Mouse (Mus musculus) monocyte, adult 2 months (primary cell): ENCODE data around the gene Pde11a.

Experiments
- DNase-seq, 2 experiments: peaks; one replicate each; pipeline ENCODE4 v3.0.0; 2022; ENCODE audit warnings: low spot score in 2 of 2, low read depth in 1 of 2

Pde11a gene

GRCm38 (mm10) chr2:76215219-76215618 is 123.4 kb downstream of the Pde11a start:
- no peak for DNase-seq

DNA sequence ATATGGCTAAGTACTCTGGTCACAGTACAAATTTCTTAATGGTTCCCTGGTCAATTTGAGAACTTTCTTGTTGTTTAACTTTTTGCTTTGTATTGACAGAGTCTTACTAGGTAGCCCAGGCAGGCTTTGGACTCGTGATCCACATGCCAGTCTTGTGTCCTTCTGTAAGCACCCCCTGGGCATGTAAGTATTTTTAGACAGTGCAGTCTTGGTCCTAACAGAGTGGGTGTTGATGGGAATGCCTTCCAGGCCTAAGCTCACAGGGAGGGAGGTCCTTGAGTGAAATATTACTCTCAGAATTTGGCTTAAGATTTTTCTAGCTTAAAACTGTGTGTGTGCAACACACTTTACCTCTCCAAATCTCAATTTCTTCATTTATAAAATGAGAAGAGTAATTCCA is 153.4 kb downstream of the Pde11a start:
- DNase-seq, result no peak

GRCm38 (mm10) chr2:76162822-76163221 is 175.8 kb downstream of the Pde11a start:
- no peak for DNase-seq

- no peak for DNase-seq
Measured at GRCm38 (mm10) chr2:76158973-76159372, 179.6 kb downstream of the Pde11a start.

- no peak for DNase-seq
Measured at GRCm38 (mm10) chr2:76141136-76141535, 197.4 kb downstream of the Pde11a start.

- DNase-seq, result no peak
Measured at GRCm38 (mm10) chr2:76132983-76133382, 205.6 kb downstream of the Pde11a start.

DNA sequence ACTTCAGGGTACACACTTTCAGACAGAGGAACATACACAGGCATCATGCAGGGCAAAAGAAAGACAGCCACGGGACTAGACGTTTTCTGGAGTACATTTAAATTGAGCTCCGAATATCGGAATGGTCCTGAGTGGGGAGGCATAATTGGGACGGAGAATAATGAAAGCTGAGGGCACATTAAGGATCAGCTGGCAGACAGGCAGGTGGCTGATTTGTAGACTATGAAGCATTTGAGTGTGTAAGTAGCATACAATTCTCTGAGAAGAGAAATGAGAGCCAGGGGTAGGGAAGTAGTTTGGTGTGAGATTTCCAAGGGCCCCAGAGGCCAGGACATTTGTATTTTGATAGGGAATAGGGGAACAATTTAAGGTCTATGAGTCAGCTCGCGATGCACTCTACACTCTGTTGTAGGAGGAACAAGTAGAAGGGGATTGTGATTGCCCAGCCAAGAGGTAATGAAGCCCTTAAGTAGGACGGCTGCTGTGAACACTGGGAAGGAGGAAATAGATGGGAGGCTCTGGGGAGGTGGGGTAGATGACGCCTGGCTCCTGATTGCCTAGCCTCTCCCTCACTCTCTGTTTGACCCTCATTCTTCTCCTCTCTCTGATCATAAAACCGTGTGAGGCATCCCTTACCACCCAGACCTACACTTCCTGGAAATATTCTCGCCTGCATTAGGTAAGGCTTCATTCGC is 208.5 kb downstream of the Pde11a start:
- DNase-seq, result no peak

DNA sequence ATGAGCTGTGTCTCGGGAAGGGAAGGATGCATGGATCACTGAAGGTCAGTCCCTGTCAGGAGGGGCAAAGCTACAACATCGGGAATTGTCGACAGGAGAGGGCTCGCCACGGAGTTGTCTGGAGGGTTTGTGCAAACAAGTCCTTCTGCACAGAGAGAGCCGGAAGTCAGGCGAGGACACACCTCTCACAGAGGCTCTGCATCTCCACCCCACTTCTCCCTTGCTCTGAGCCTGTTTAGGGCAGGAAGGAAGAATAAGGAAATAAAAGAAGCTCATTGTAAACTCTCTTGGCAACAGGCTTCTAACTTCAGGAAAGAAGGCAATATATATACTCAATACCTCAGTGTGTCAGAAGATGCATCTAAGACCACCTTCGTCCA is 209.5 kb downstream of the Pde11a start:
- no peak for DNase-seq

- no peak for DNase-seq
Measured at GRCm38 (mm10) chr2:76128105-76129057, 210.2 kb downstream of the Pde11a start.

DNA sequence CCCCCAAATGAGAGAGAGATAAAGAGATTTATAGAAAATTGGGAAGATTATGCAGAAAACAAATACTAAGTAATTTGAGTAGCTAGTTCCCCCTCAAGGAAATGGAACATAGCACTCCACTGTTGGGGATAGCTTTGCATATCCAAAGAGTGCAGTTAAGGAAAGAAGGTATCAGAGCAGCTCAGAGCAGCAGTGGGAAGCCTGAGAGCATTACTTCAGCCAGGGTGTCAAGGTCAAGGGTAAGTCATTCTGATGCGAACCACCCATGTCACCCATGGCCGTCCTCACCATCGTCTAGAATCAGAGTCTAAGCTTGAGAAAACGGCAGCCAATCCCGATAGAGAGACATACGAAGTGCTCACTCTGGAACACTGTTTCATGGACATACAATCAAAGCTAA is 211.9 kb downstream of the Pde11a start:
- DNase-seq, result no peak

- no peak for DNase-seq
Measured at GRCm38 (mm10) chr2:76124821-76125220, 213.8 kb downstream of the Pde11a start.

GRCm38 (mm10) chr2:76122167-76122566 is 216.4 kb downstream of the Pde11a start:
- no peak for DNase-seq

DNA sequence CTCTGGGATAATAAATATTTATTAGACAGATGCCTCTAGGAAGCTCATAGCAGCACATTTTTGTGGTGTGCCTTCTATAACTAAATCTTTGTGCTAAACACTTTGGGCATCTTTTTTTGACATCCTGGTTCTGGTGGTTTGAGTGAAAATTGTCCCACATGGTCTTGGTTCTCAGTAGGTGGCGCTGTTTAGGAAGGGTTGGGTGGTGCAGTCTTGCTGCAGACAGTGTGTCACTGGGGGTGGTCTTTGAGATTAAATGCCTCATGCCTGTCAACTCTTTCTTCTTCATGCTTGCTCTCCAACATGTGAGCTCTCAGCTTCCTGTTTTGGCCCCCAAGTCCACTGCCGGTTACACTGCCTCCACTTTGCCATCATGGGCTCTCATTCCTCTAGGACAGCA is 218.7 kb downstream of the Pde11a start:
- no peak for DNase-seq

DNA sequence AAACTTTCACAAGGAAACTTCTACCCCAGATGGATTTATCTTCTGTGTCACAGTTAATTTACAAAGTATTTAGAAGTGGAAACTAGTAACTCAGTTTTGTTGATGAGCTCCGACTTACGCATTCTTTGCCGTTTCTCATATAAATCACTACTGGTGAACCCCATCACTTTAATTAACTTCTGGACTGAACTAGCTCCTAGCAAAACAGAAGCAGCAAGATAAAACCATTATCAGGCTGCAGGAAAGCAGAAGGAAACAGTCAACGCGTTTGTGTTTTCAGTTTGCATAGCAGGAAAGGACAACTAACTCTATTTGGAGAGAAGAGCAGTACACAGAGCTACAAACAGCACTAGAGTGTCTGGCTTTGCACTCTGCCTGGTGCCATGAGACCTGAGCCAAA is 220.1 kb downstream of the Pde11a start:
- no peak for DNase-seq

GRCm38 (mm10) chr2:76117219-76117618 is 221.4 kb downstream of the Pde11a start:
- DNase-seq, result no peak

DNA sequence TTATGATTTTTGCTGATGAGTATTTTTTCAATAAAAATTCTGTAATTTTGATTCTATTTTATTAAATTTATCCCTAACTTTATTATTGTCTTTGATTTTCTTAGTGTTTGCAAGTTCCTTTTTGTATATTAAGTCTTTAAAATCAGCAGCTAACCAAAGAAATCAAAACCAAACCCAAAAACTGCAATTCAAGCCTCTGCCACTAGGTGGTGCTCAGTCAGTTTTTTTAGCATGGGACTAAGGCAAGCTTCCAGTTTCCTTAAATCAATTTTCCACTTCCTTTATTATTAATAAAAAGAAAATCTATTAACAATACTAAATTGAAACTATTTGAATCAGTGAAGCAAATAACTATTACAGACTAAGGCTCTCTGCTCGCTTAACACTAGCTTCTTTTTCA is 222.9 kb downstream of the Pde11a start:
- peak in 1 of 2 experiments; percentile 31 for DNase-seq

DNA sequence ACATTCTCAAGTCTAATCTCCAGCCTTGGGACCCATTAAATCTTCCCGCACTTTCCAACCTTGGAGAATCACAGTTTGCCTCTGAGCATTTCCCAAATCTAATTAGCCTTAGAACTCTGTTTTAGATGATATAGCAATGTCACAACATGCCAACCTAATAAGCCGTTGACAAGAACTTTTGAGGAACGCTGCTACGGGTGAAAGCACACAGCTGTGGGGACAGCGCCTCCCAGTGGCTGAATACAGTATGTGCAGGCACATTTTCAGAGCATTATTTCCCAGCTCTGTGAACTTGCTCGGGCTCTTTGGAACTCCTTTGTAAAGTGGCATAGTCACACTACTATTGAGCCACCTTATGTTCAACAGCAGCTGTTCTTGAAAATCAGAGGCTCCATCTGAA is 223.8 kb downstream of the Pde11a start:
- DNase-seq, result peak in 1 of 2 experiments; percentile 14

DNA sequence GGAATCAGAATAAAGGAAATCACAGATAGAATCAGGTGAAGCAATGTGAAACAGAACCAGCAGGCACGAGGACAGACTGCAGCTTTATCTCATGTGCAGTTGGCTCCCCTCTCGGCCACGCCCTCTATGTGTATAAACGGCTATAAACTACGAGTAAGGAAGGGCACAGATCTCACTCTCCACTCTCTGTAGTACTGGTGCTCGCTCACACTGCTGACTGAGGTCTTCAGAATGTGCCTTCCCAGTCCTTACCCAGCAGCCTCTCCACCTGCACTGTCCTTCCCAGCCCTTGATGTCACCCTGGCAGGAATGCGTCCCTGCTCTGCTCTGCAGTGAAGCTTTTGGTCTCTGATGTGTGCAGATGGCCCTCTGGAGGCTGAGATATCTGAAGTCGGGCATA is 228.9 kb downstream of the Pde11a start:
- no peak for DNase-seq

DNA sequence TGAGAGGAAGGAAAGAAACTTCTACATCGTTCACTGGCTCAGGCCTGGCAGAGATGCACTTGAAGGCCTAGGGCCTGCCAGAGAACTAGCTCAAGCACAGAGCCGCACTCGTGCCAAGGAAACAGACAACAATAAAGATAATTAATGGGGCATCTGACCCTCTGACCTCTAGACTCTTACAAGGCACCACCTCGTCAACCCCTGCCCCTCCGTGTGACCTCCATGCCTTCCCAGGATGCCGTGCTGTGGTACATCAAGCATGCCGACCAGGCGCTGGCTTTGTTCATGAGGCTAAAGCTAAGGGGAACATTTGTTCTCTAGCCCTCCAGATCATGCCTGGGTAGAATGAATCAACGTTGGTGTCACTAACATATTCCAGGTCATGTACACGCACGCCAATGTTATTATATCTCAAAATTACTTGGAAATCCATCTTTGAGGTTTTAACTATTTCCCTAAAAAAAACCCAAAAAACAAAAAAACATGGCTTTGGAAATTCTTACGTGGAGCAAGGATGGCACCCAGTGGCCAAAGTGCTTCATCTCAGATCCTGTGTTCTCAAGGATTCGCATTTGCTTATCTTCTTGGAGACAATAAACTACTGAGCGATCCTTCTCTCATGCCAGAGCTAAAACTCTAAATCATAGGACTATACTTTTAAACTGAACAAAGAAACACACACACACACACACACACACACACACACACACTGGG is 236.5 kb downstream of the Pde11a start:
- no peak for DNase-seq

- no peak for DNase-seq
Measured at GRCm38 (mm10) chr2:76100597-76100996, 238.0 kb downstream of the Pde11a start.

GRCm38 (mm10) chr2:76099726-76100347 is 238.7 kb downstream of the Pde11a start:
- no peak for DNase-seq
